Mouse (Mus musculus) testis, adult 2 months (tissue): Measurements from ENCODE around the gene Ttll6.
A peak's percentile ranks its signal among the peaks of the same experiment; 100 is the strongest.

Experiments used
- CTCF ChIP-seq: fragments of 200-500 bp; IDR thresholded peaks from 2 replicates; pipeline ENCODE4 v1.5.1; 2012; ENCODE audit warnings: low read depth, mild to moderate bottlenecking, inconsistent platforms, low read length, moderate library complexity; ENCODE audit not compliant: control insufficient read depth, insufficient read depth, insufficient replicate concordance
- POLR2A ChIP-seq: fragments of 200-500 bp; IDR thresholded peaks from 2 replicates; pipeline ENCODE4 v1.6.1; 2012; ENCODE audit warnings: low read depth, mild to moderate bottlenecking, inconsistent platforms, low read length, moderate library complexity; ENCODE audit not compliant: control insufficient read depth

GRCm38 (mm10) chr11:96145622-96146270 is 12.2 kb downstream of the Ttll6 start:
- TF ChIP-seq POLR2A (no peak), CTCF (peak; percentile 62; the same call in 1 of the 2 replicates)
